Mouse (Mus musculus): ENCODE data around the gene Spaca4. TPM values are rescaled to one million over a fixed set of nuclear protein-coding genes. Genes with fewer than 3 reads are reported as not detected.

Gene Spaca4
- polyA plus RNA-seq, 1 experiment from 2014 or later = not detected

- H3K27ac ChIP-seq (replicated peaks) = no peak overlapping the region
- no peak overlapping the region for H3K9ac ChIP-seq (replicated peaks)
- WGBS = 96% methylated on average over 20 of the region's 20 CpGs
Observed at GRCm38 (mm10) chr7:45710477-45711191, 15.0 kb downstream of the Spaca4 start.

DNA sequence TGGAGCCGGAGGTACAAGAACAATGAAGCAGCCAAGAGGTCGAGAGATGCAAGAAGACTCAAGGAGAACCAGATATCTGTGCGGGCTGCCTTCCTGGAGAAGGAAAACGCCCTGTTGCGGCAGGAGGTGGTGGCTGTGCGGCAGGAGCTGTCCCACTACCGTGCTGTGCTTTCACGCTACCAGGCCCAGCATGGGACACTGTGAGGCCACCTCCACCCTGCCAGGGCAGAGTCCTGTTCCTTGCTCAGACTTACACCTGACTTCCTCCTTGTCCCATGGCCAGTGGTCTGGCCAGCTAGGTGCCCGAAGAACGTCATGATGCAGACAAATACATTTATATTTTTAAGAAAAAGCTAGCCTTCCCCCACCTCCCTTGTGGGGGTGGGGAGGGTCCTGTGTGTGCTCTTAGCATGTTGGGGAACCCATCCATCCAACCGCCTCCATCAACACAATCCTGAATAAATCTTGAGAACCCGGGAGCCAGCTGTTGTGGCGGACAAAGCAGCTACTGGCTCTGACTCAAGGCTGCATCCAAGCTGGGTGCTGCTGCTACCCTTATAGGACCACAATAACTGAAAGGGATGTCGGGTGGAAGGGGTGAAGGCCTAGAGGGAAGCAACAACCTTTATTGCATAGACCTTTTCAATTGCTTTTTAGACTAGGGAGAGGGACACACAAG lies 15.8 kb downstream of the Spaca4 start:
- no peaks in the 10 kb centered on the region for H3K9me3 ChIP-seq (replicated peaks)
- no peak overlapping the region for H3K4me3 ChIP-seq (replicated peaks)
- peaks cover 74% of the 10 kb centered on the region for H3K4me1 ChIP-seq
- no peaks in the 10 kb centered on the region for H3K27me3 ChIP-seq (replicated peaks)
- peak overlapping the region; percentile 14; the same call in 1 of the 2 replicates for H3K27ac ChIP-seq (replicated peaks)
- WGBS = 72% methylated on average over 14 of the region's 14 CpGs
- H3K9ac ChIP-seq (replicated peaks) = no peak overlapping the region
- ATAC-seq (ENCODE audit: low FRiP score) = no peak
- 0 out of 2 replicates have a peak overlapping the region, but pooled peaks have one; percentile 91 for H3K4me2 ChIP-seq
- H3K36me3 ChIP-seq = peaks cover 40% of the 10 kb centered on the region

More at GRCm38 (mm10) chr7:45710477-45711191, 15.0 kb downstream of the Spaca4 start:
- no peak for ATAC-seq (ENCODE audit: low FRiP score)
- Histone ChIP-seq H3K9me3 (replicated peaks) (no peaks in the 10 kb centered on the region), H3K36me3 (peaks cover 40% of the 10 kb centered on the region), H3K27me3 (replicated peaks) (no peaks in the 10 kb centered on the region), H3K4me3 (replicated peaks) (no peak overlapping the region), H3K4me2 (no peak overlapping the region), H3K4me1 (peaks cover 72% of the 10 kb centered on the region)

DNA sequence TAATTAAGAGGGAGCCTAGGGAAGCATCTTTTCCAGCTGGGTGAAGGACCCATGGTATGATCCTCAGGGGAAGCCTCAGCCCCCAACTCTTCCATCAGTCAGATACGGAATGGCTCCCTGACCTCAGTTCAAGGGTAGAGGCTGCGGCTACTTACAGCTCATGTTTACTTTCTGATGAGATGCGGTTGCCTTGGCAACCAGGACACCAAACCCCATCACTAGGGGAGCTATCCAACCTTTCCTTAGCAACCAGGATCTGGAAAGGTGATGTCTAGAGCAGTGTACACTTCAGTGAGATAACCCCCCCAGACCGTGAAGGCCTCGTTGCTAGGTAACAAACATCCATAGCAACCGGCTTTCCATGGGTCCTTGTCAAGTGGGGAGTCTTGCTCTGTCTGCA lies 16.6 kb downstream of the Spaca4 start:
- Histone ChIP-seq H3K27ac (replicated peaks) (peak overlapping the region; percentile 14; the same call in 1 of the 2 replicates), H3K4me2 (peak overlapping the region; percentile 91), H3K4me1 (peaks cover 68% of the 10 kb centered on the region), H3K9ac (replicated peaks) (no peak overlapping the region), H3K4me3 (replicated peaks) (no peak overlapping the region), H3K9me3 (replicated peaks) (no peaks in the 10 kb centered on the region), H3K27me3 (replicated peaks) (no peaks in the 10 kb centered on the region), H3K36me3 (peaks cover 40% of the 10 kb centered on the region)
- WGBS = 27% methylated on average over 6 of the region's 6 CpGs
- no peak for ATAC-seq (ENCODE audit: low FRiP score)

DNA sequence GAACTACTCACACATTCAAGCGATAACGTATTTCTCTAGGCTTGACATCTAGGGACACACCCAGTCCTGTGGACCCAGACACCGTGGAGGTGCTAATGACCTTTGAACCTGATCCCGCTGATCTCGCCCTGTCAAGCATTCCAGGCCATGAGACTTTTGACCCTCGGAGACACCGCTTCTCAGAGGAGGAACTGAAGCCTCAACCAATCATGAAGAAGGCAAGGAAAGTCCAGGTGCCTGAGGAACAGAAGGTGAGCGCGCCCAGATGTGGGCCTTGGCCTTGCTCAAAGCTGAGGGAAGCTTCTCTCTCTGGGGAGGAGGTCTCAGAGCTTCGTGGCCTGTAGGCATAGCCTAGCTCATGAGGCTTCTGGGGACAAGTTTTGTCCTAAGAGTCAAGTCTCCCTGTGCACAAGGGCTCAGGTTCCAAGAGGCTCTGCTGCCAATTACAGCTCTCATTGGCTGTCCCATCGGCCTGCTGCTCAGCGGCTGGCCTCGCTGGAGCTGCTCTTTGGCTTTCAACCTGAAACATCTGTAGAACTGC lies 17.3 kb downstream of the Spaca4 start:
- no peaks in the 10 kb centered on the region for H3K27me3 ChIP-seq (replicated peaks)
- no peak overlapping the region for H3K4me3 ChIP-seq (replicated peaks)
- 54% methylated on average over 13 of the region's 13 CpGs for WGBS
- peak overlapping the region; percentile 91 for H3K4me2 ChIP-seq
- H3K9me3 ChIP-seq (replicated peaks) = no peaks in the 10 kb centered on the region
- peak overlapping the region; percentile 77; the same call in 1 of the 2 replicates for H3K27ac ChIP-seq (replicated peaks)
- H3K4me1 ChIP-seq = peaks cover 73% of the 10 kb centered on the region
- peaks cover 37% of the 10 kb centered on the region for H3K36me3 ChIP-seq
- no peak for ATAC-seq (ENCODE audit: low FRiP score)
- no peak overlapping the region for H3K9ac ChIP-seq (replicated peaks)

DNA sequence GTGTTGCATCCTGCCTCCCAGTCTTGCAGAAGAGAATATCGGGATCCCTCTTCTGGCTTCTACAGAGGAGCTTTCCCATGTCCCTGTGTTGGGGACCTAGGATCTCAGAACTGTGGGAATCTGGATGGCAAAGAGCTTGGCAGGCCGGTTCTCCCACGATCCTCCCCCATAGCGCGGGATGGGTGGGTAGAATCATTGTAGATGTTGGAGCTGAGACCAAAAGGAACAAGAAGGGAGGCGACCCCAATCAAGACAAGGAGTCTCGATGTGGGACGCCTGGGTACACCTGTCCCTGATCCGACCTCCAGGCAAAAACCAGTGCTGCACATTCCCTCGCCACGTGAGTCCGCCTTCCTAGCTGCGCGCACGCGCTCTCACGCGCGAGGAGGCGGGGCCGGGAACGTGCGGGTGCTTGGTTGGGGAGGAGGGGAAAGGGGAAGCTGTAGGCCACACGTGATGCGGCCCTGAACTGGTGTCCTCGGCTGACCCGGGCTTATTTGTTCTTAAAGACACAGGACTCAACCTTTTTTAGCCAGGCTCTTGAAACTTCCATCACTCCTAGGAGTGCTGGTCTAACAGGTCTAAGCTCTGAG lies 18.1 kb downstream of the Spaca4 start:
- H3K9me3 ChIP-seq (replicated peaks) = no peaks in the 10 kb centered on the region
- no peaks in the 10 kb centered on the region for H3K27me3 ChIP-seq (replicated peaks)
- H3K4me2 ChIP-seq = peak overlapping the region; percentile 91
- peaks cover 28% of the 10 kb centered on the region for H3K36me3 ChIP-seq
- H3K27ac ChIP-seq (replicated peaks) = peak overlapping the region; percentile 77
- peak overlapping the region; percentile 52 for H3K4me3 ChIP-seq (replicated peaks)
- H3K4me1 ChIP-seq = peaks cover 78% of the 10 kb centered on the region
- WGBS = under 1% methylated on average over 27 of the region's 27 CpGs
- H3K9ac ChIP-seq (replicated peaks) = peak overlapping the region; percentile 67; the same call in 1 of the 2 replicates
- no peak for ATAC-seq (ENCODE audit: low FRiP score)

DNA sequence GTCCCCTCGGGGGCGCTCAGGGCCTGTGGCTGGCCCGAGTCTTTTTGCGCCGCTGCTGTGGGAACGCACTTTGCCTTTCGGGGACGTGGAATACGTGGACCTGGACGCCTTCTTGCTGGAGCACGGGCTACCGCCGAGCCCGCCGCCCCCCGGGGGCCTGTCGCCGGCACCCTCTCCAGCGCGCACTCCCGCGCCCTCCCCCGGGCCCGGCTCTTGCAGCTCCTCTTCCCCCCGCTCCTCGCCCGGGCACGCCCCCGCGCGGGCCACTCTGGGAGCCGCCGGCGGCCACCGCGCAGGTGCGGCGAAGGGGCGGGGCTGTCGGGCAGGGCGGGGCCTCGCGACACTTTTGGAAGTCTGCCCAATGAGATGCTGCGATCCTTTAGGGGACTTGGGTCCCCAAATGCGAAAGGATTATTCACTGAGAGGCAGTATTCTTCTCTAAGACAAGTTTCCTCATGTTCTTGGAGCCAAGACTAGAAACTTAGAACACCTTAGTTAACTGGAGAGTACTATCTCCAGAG lies 18.8 kb downstream of the Spaca4 start:
- ATAC-seq (ENCODE audit: low FRiP score) = no peak

DNA sequence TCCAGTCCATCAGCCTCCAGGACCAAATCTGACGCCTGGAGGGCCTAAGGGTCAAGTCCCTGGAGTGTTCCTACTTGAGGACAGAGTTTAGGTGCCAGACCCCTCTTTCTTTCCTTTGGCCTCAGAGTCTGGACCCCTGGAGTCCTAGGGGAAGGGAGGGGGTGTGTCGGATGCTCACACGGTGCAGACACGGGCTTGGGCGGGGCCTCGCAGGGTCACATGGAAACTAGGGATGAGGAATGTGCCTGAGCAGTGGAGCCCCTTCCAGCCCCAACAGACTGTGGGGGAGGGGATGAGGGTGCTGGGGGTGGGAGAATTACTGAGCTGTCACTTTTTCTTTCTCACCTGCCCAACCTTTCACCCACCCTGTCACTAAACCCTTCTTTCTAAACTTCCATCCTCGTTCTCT lies 19.7 kb downstream of the Spaca4 start:
- under 1% methylated on average over 7 of the region's 7 CpGs for WGBS
- peak overlapping the region; percentile 88 for H3K27ac ChIP-seq (replicated peaks)
- no peak for ATAC-seq (ENCODE audit: low FRiP score)

More for the DNA sequence above, 18.8 kb downstream of the Spaca4 start:
- peaks cover 77% of the 10 kb centered on the region for H3K4me1 ChIP-seq
- H3K36me3 ChIP-seq = peaks cover 22% of the 10 kb centered on the region
- 1% methylated on average over 44 of the region's 45 CpGs for WGBS
- H3K27ac ChIP-seq (replicated peaks) = peak overlapping the region; percentile 77
- no peaks in the 10 kb centered on the region for H3K27me3 ChIP-seq (replicated peaks)
- peak overlapping the region; percentile 67 for H3K9ac ChIP-seq (replicated peaks)
- no peaks in the 10 kb centered on the region for H3K9me3 ChIP-seq (replicated peaks)
- H3K4me3 ChIP-seq (replicated peaks) = peak overlapping the region; percentile 52
- H3K4me2 ChIP-seq = peak overlapping the region; percentile 91

GRCm38 (mm10) chr7:45705443-45705864 lies 20.2 kb downstream of the Spaca4 start:
- Histone ChIP-seq H3K27me3 (replicated peaks) (no peaks in the 10 kb centered on the region), H3K4me2 (peak overlapping the region; percentile 91), H3K4me3 (replicated peaks) (peak overlapping the region; percentile 52), H3K36me3 (peaks cover 8% of the 10 kb centered on the region), H3K27ac (replicated peaks) (peak overlapping the region; percentile 88), H3K9me3 (replicated peaks) (no peaks in the 10 kb centered on the region), H3K9ac (replicated peaks) (peak overlapping the region; percentile 67), H3K4me1 (peaks cover 87% of the 10 kb centered on the region)
- under 1% methylated on average over 21 of the region's 21 CpGs for WGBS
- no peak for ATAC-seq (ENCODE audit: low FRiP score)

More for the DNA sequence above, 19.7 kb downstream of the Spaca4 start:
- Histone ChIP-seq H3K4me1 (peaks cover 86% of the 10 kb centered on the region), H3K27me3 (replicated peaks) (no peaks in the 10 kb centered on the region), H3K4me3 (replicated peaks) (peak overlapping the region; percentile 52), H3K4me2 (peak overlapping the region; percentile 91), H3K9me3 (replicated peaks) (no peaks in the 10 kb centered on the region), H3K36me3 (peaks cover 12% of the 10 kb centered on the region), H3K9ac (replicated peaks) (peak overlapping the region; percentile 67)

DNA sequence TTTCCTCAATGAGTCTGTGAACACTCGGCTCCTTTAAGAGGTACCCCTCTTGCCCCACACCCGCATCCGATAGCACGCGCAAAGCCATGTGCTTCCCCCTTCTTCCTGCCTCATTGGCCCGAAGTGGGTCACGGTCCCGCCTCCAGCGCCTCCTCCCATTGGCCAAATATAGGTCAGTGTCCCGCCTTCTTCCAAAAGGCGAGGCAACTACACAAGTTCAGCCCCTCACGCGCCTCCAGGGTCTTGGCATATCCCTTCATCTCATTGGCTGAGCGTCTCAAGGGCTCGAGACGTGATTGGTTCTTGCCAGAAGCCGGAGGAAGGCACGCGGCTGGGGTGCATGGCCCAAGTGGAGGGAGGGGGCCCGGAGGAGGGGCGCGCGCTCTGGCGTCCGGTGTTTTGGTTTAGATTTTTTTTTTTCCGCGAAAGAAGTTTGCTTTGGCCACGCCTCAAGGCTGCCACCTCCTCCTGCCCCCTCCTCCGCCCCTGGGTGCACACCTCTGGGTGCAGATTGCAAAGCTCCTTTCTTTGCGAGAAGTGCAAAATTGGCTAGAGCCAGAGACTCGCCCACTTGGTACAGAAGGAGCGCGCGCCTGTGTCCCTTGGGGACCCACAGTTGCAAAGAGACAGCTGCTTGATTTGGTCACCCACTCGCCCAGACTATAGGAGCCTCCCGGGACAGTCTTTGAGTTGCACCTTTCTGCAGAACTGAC lies 20.7 kb downstream of the Spaca4 start, which contains the start of gene Dbp:
Dbp (plus strand) TSS at position 359 of the 713 bp plus-strand sequence.
- peak within 1 kb of the TSS; percentile 67 for H3K9ac ChIP-seq (replicated peaks)
- no peaks in the 10 kb centered on the region for H3K9me3 ChIP-seq (replicated peaks)
- peak within 1 kb of the TSS; percentile 52 for H3K4me3 ChIP-seq (replicated peaks)
- H3K27me3 ChIP-seq (replicated peaks) = no peaks in the 10 kb centered on the region
- peak; percentile 86 for ATAC-seq (ENCODE audit: low FRiP score)
- H3K4me2 ChIP-seq = peak within 1 kb of the TSS; percentile 91
- H3K36me3 ChIP-seq = peaks cover 3% of the 10 kb centered on the region
- H3K4me1 ChIP-seq = peaks cover 87% of the 10 kb centered on the region
- H3K27ac ChIP-seq (replicated peaks) = peak within 1 kb of the TSS; percentile 88
- WGBS = under 1% methylated on average over 36 of the region's 36 CpGs

GRCm38 (mm10) chr7:45704046-45704559 lies 21.5 kb downstream of the Spaca4 start:
- no peaks in the 10 kb centered on the region for H3K36me3 ChIP-seq
- H3K4me1 ChIP-seq = peaks cover 87% of the 10 kb centered on the region
- peak overlapping the region; percentile 88 for H3K27ac ChIP-seq (replicated peaks)
- H3K4me3 ChIP-seq (replicated peaks) = peak overlapping the region; percentile 52
- peak overlapping the region; percentile 91 for H3K4me2 ChIP-seq
- H3K9ac ChIP-seq (replicated peaks) = peak overlapping the region; percentile 40
- no peaks in the 10 kb centered on the region for H3K9me3 ChIP-seq (replicated peaks)
- ATAC-seq (ENCODE audit: low FRiP score) = peak; percentile 62
- H3K27me3 ChIP-seq (replicated peaks) = no peaks in the 10 kb centered on the region
- WGBS = under 1% methylated on average over 13 of the region's 13 CpGs

Data from neural tube, embryonic 15.5 days (tissue).